Mouse (Mus musculus): ENCODE measurements at regions not wholly inside any gene's neighbourhood (a gene's known extent, or its start where the extent isn't known, plus 50 kb on each side); places are given as distances from the start of the nearest gene placed in this dataset.

- TF ChIP-seq POLR2A (IDR thresholded peaks at IDR 0.05; ENCODE audit: low read depth, low read length), result no peak
- no peak for TF ChIP-seq CTCF (conservative IDR thresholded peaks at IDR 0.05; ENCODE audit: insufficient read depth, insufficient read length, low read depth, low read length)
These were observed 232.1 kb downstream of the Gadd45g start for GRCm38 (mm10) chr13:52078561-52078960.
